Mouse (Mus musculus) liver, postnatal 0 days (tissue): ENCODE data around the gene Myo1d.

Experiments used
- CTCF ChIP-seq: sonication (generic); IDR thresholded peaks from 2 replicates; pipeline ENCODE4 v1.5.1; 2016; ENCODE audit warnings: antibody characterized with exemption, low read depth
- EP300 ChIP-seq: IDR thresholded peaks from 2 replicates; pipeline ENCODE4 v1.6.1; 2016; ENCODE audit warnings: antibody characterized with exemption, low read depth, mild to moderate bottlenecking

DNA sequence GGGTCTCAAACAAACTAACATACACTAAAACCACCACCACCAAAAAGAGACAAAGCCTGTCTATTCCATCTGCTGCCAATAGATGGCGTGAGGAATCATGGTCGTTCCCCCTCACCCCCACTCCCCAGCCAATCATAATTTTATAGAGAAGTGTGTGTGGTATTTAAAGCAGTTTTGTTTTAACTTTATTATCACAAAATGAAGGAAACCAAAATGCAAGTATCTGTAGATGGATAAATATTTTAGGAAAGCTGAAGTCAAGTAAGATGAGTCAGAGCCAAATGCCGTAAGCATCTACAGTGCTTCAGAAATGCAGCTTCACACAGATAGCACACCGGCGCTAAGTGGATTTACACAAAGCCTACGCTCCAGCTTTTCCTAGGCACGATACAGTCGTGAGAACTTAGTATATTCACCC is 177.8 kb downstream of the Myo1d start:
- TF ChIP-seq CTCF (peak; percentile 62), EP300 (no peak)
